In the genomic region with DNA sequence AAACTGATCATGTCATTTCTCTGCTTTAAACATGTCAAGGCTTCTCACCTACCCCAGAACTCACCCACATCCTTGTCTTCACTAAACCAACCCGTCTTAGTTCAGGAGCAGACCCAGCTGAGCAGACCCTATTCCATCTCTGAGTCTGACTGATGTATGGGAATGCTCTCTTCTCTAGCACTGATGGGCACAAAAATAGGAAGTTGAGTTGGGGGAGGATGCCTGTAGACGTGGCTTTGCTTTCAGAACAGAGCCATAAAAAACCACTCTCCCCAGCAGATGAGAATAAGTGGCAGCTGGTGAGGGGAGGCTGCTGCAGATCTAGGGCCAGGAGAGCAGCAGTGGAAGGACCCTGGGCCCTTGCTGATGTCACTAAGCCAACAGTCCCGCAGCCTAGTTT, we compare ENCODE assay signal across 22 mouse cellular contexts. TPM values are rescaled to one million over a fixed set of nuclear protein-coding genes. Genes with fewer than 3 reads are reported as not detected.
DNase-seq lines count a peak whose midpoint lies in the region; ATAC-seq lines count a peak whose summit lies in the region.
"Had no signal": no experiment of that assay in that cellular context is flagged by ENCODE, and none has a peak within 500 bp of the region (broad histone marks: within the 10 kb centered on the region; RNA-seq: fewer than 3 reads in every experiment).

No protein-coding gene starts in this region.

- DNase-seq in heart, adult 11 months, result peak; percentile 79
- DNase-seq in heart, postnatal 10 days, result no peak
- DNase-seq in adrenal gland, postnatal 36 days, result no peak
- DNase-seq: adrenal gland, adult 8-10 months; adrenal gland, postnatal 14 days; B cell, adult 2 months; cerebellum, adult 11-12 months; cerebellum, adult 2 months; cerebellum, adult 9-10 months; cerebellum, postnatal 10 days; cerebellum, postnatal 25 days; embryo, embryonic 11 days; forebrain, postnatal 0 days had no signal

- intact Hi-C loops in heart, postnatal 10 days (cut with DNase I), result no loop called here

- ATAC-seq in common myeloid progenitor, adult 5-6 weeks (replicated peaks; ENCODE audit: low read depth, poor library complexity, severe bottlenecking), result peak; percentile 46
- peak; percentile 27 to 53; a peak in 1 of 4 replicates for ATAC-seq in hematopoietic stem cell, adult 5-6 weeks (replicated peaks in 1 of 2; ENCODE audit: insufficient read depth in 1 of 2, low FRiP score in 2 of 2, low TSS enrichment in 1 of 2, low read depth in 1 of 2, poor library complexity in 2 of 2, severe bottlenecking in 2 of 2)
- ATAC-seq in megakaryocyte progenitor cell, adult 5-6 weeks (replicated peaks; ENCODE audit: poor library complexity), result peak; percentile 58; the same call in 1 of the 2 replicates
- ATAC-seq in CD4-positive, CD25-positive, alpha-beta regulatory T cell, adult 4 months, result no peak
- no peak for ATAC-seq in erythroblast, adult 5-6 weeks (replicated peaks; ENCODE audit: low FRiP score, poor library complexity, severe bottlenecking)
- ATAC-seq: activated CD4-positive, CD25-positive, alpha-beta regulatory T cell, adult 4 months; forebrain, embryonic 13.5 days; forebrain, embryonic 15.5 days; forebrain, postnatal 0 days; Patski had no signal

RNA-seq across cellular contexts. Expression of a gene that starts 12.3 kb away (rescaled TPM):
- total RNA-seq in heart, postnatal 10 days (2021), result 10 to 100 TPM; 42.1 TPM
- total RNA-seq in common myeloid progenitor, adult 5-6 weeks (2017), result 15.4 and 16.4 TPM in 2 replicates
- total RNA-seq in hematopoietic stem cell, adult 5-6 weeks (2017), result 11.3 and 14.0 TPM in 2 replicates
- total RNA-seq in megakaryocyte progenitor cell, adult 5-6 weeks (2015), result 17.1 and 20.0 TPM in 2 replicates
- 19.7 and 21.4 TPM in 2 replicates for total RNA-seq in megakaryocyte progenitor cell, adult 5-6 weeks (2017)
- 1 to 10 TPM; 1.1 to 1.8 TPM for polyA plus RNA-seq in CD4-positive, CD25-positive, alpha-beta regulatory T cell, adult 4 months (2017; shearing (Covaris generic))
- total RNA-seq in adrenal gland, postnatal 36 days (2021), result 10 to 100 TPM; 16.9 to 17.3 TPM
- 3.6 and 5.4 TPM in 2 replicates for total RNA-seq in erythroblast, adult 5-6 weeks (2015; ENCODE audit: low replicate concordance)
- total RNA-seq in erythroblast, adult 5-6 weeks (2017; ENCODE audit: low replicate concordance), result 3.2 and 5.2 TPM in 2 replicates

RNA-seq across cellular contexts. Expression of a gene that starts 33.6 kb away (rescaled TPM):
- total RNA-seq in heart, postnatal 10 days (2021), result 10 to 100 TPM; 41.5 to 50.2 TPM
- total RNA-seq in common myeloid progenitor, adult 5-6 weeks (2017), result 31.3 and 38.4 TPM in 2 replicates
- total RNA-seq in hematopoietic stem cell, adult 5-6 weeks (2017), result 33.9 and 39.3 TPM in 2 replicates
- total RNA-seq in megakaryocyte progenitor cell, adult 5-6 weeks (2015), result 36.5 and 37.1 TPM in 2 replicates
- total RNA-seq in megakaryocyte progenitor cell, adult 5-6 weeks (2017), result 30.7 and 35.9 TPM in 2 replicates
- polyA plus RNA-seq in CD4-positive, CD25-positive, alpha-beta regulatory T cell, adult 4 months (2017; shearing (Covaris generic)), result 10 to 100 TPM; 10.2 to 10.4 TPM
- 10 to 100 TPM; 49.5 to 63.8 TPM for total RNA-seq in adrenal gland, postnatal 36 days (2021)
- 6.7 and 9.8 TPM in 2 replicates for total RNA-seq in erythroblast, adult 5-6 weeks (2015; ENCODE audit: low replicate concordance)
- total RNA-seq in erythroblast, adult 5-6 weeks (2017; ENCODE audit: low replicate concordance), result 5.5 and 7.7 TPM in 2 replicates

RNA-seq across cellular contexts. Expression of a gene that starts 33.7 kb away (rescaled TPM):
- 10 to 100 TPM; 15.9 to 16.3 TPM for total RNA-seq in heart, postnatal 10 days (2021)
- total RNA-seq in common myeloid progenitor, adult 5-6 weeks (2017), result 5.1 and 9.6 TPM in 2 replicates
- total RNA-seq in hematopoietic stem cell, adult 5-6 weeks (2017), result 5.7 and 7.1 TPM in 2 replicates
- 4.1 and 5.7 TPM in 2 replicates for total RNA-seq in megakaryocyte progenitor cell, adult 5-6 weeks (2015)
- 6.6 and 7.7 TPM in 2 replicates for total RNA-seq in megakaryocyte progenitor cell, adult 5-6 weeks (2017)
- 1 to 10 TPM; 6.6 to 7.5 TPM for polyA plus RNA-seq in CD4-positive, CD25-positive, alpha-beta regulatory T cell, adult 4 months (2017; shearing (Covaris generic))
- 10 to 100 TPM; 19.0 to 25.5 TPM for total RNA-seq in adrenal gland, postnatal 36 days (2021)
- total RNA-seq in erythroblast, adult 5-6 weeks (2015; ENCODE audit: low replicate concordance), result 0.42 TPM in 1 of 2 replicates, not detected in the other
- 0.43 and 0.56 TPM in 2 replicates for total RNA-seq in erythroblast, adult 5-6 weeks (2017; ENCODE audit: low replicate concordance)

RNA-seq across cellular contexts. Expression of a gene that starts 51.9 kb away (rescaled TPM):
- total RNA-seq in heart, postnatal 10 days (2021), result 10 to 100 TPM; 16.0 to 19.2 TPM
- total RNA-seq in common myeloid progenitor, adult 5-6 weeks (2017), result 8.9 and 14.0 TPM in 2 replicates
- total RNA-seq in hematopoietic stem cell, adult 5-6 weeks (2017), result 12.8 and 14.7 TPM in 2 replicates
- total RNA-seq in megakaryocyte progenitor cell, adult 5-6 weeks (2015), result 15.1 and 17.9 TPM in 2 replicates
- 16.7 and 19.2 TPM in 2 replicates for total RNA-seq in megakaryocyte progenitor cell, adult 5-6 weeks (2017)
- polyA plus RNA-seq in CD4-positive, CD25-positive, alpha-beta regulatory T cell, adult 4 months (2017; shearing (Covaris generic)), result 10 to 100 TPM in 1 of 2 experiments, 1 to 10 TPM in 1; 7.4 to 14.7 TPM
- 10 to 100 TPM; 27.0 to 31.6 TPM for total RNA-seq in adrenal gland, postnatal 36 days (2021)
- total RNA-seq in erythroblast, adult 5-6 weeks (2015; ENCODE audit: low replicate concordance), result 0.19 and 4.4 TPM in 2 replicates
- 2.5 and 4.2 TPM in 2 replicates for total RNA-seq in erythroblast, adult 5-6 weeks (2017; ENCODE audit: low replicate concordance)

Comparison
In these comparisons a context has a peak if more than half of its experiments do, and no peak if none do; other contexts are left out.
1. ATAC-seq: peak in common myeloid progenitor, adult 5-6 weeks (single experiment), hematopoietic stem cell, adult 5-6 weeks (2 of 2) and megakaryocyte progenitor cell, adult 5-6 weeks (single experiment); none in CD4-positive, CD25-positive, alpha-beta regulatory T cell, adult 4 months (single experiment) and erythroblast, adult 5-6 weeks (single experiment).